Mouse (Mus musculus) kidney, adult 2 months (tissue): ENCODE measurements around the gene Med12l. TPM values are rescaled to one million over a fixed set of nuclear protein-coding genes. Genes with fewer than 3 reads are reported as not detected.

Experiments
- DNase-seq: peaks from one replicate; pipeline ENCODE4 v3.0.0; 2021
- H3K27ac ChIP-seq: fragments of 200-500 bp; 2 replicates; pipeline ENCODE4 v1.5.1; 2012; ENCODE audit warnings: low read depth, low read length, control low read depth, inconsistent platforms; ENCODE audit not compliant: insufficient read depth
- H3K27me3 ChIP-seq: fragments of 200-500 bp; replicated peaks from 2 replicates; pipeline ENCODE4 v1.6.1; 2012; ENCODE audit warnings: mild to moderate bottlenecking, moderate library complexity, low read length, inconsistent platforms; ENCODE audit not compliant: control insufficient read depth, insufficient read depth
- H3K36me3 ChIP-seq: fragments of 200-500 bp; 2 replicates; pipeline ENCODE4 v1.6.1; 2012; ENCODE audit warnings: mild to moderate bottlenecking, moderate library complexity, low read length, inconsistent platforms; ENCODE audit not compliant: control insufficient read depth, insufficient read depth
- H3K4me1 ChIP-seq: fragments of 200-500 bp; 2 replicates; pipeline ENCODE4 v1.6.1; 2011; ENCODE audit warnings: low read length; ENCODE audit not compliant: control insufficient read depth, insufficient read depth
- H3K4me3 ChIP-seq: fragments of 200-500 bp; 2 replicates; pipeline ENCODE4 v1.5.1; 2011; ENCODE audit warnings: mild to moderate bottlenecking, low read depth, low read length, control low read depth; ENCODE audit not compliant: insufficient read depth
- CTCF ChIP-seq: fragments of 200-500 bp; conservative IDR thresholded peaks from 2 replicates; pipeline ENCODE4 v1.5.1; 2011; ENCODE audit warnings: low read depth, mild to moderate bottlenecking, control low read depth, low read length, moderate library complexity, mixed read lengths; ENCODE audit not compliant: insufficient read depth, insufficient read length
- POLR2A ChIP-seq: fragments of 200-500 bp; IDR thresholded peaks from one replicate; pipeline ENCODE4 v1.6.1; 2011; ENCODE audit warnings: low read depth, low read length, control low read depth
- WGBS: fragments of 180-500 bp; shearing (Covaris S2); methylation state at CpG from one replicate; pipeline ENCODE4 v1.1.7; 2018; 5-methylcytosine and 5-hydroxymethylcytosine counted together
- polyA plus RNA-seq: library from polyadenylated mRNA; depleted of rRNA; stranded (reverse); fragments of >200 nt; gene quantifications from 2 replicates; pipeline ENCODE4 v1.2.3, GENCODE M21; 2012

Med12l gene
- polyA plus RNA-seq, 1 experiment: 0.64 TPM

GRCm38 (mm10) chr3:59022971-59023370, 17.3 kb downstream of the Med12l start:
- WGBS: 93% methylated on average over 14 of the region's 14 CpGs
- no peaks in the 10 kb centered on the region for H3K36me3 ChIP-seq

DNA sequence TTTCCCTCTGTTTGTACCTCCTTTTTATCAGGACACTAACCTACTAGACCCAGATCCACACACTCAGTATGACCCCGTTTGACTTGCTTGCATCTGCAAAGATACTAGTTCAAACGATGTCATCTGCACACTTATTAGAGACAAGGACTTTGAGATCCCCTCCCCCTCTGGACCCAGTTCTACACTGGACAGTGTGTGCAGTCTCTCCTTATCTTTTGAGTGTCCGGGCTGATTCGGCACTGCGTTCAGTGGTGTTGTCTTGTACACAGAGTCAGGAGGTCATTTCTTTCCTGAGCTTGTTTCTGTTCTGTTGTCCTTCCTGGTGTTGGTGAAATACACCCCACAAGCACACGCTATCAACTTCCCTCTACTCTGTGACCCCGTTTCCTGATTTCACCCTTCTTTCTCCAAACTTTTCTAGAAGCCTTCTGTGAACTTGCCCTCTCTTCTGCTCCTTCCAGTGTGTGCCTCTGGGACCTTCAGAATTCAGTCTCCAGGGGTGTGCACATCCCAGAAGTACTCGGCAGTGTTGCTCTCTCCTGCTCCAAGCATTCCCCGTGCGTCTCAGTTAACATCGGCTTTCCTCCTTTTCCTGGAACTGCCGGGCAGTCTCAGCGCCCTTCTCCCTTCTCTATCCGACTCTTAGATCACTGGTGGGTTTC, 19.0 kb downstream of the Med12l start:
- no peaks in the 10 kb centered on the region for H3K36me3 ChIP-seq
- no peaks in the 10 kb centered on the region for H3K27me3 ChIP-seq
- TF ChIP-seq POLR2A (no peak), CTCF (no peak)
- no peak for DNase-seq
- H3K4me1 ChIP-seq: no peaks in the 10 kb centered on the region
- H3K4me3 ChIP-seq: no peak overlapping the region
- H3K27ac ChIP-seq: no peak overlapping the region
- 49% methylated on average over 14 of the region's 14 CpGs for WGBS

More at GRCm38 (mm10) chr3:59022971-59023370, 17.3 kb downstream of the Med12l start:
- TF ChIP-seq CTCF (no peak), POLR2A (no peak)
- no peaks in the 10 kb centered on the region for H3K27me3 ChIP-seq
- no peak overlapping the region for H3K27ac ChIP-seq
- no peaks in the 10 kb centered on the region for H3K4me1 ChIP-seq
- DNase-seq: no peak
- H3K4me3 ChIP-seq: no peak overlapping the region

GRCm38 (mm10) chr3:59025193-59025535, 19.5 kb downstream of the Med12l start:
- H3K36me3 ChIP-seq: no peaks in the 10 kb centered on the region
- 38% methylated on average over 4 of the region's 4 CpGs for WGBS
- TF ChIP-seq CTCF (no peak), POLR2A (no peak)
- H3K27me3 ChIP-seq: no peaks in the 10 kb centered on the region
- H3K4me3 ChIP-seq: no peak overlapping the region
- H3K27ac ChIP-seq: no peak overlapping the region
- no peaks in the 10 kb centered on the region for H3K4me1 ChIP-seq
- DNase-seq: no peak

DNA sequence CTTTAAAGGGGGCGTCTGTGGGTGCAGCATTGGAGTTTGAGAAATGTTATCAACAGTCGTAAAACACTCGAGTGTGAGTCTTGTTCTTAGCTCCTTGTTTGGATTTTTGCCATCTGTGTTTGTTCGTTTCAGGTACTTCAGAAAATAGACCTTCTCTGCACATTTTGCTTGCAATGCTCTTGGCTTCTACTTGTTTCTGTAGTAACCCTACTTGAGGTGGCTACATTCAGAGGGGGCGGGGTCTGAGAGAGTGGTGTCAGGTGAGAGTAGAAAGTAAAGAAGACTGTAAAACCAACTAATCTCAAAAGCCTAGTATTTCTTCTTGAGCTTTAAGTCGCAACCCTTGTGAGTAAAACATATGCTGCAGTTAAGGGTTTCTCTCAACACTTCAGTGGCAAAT, 23.1 kb downstream of the Med12l start:
- no peaks in the 10 kb centered on the region for H3K27me3 ChIP-seq
- WGBS: 71% methylated on average over 6 of the region's 6 CpGs
- TF ChIP-seq POLR2A (no peak), CTCF (no peak)
- H3K4me3 ChIP-seq: no peak overlapping the region
- H3K36me3 ChIP-seq: no peaks in the 10 kb centered on the region
- DNase-seq: no peak
- no peak overlapping the region for H3K27ac ChIP-seq
- no peaks in the 10 kb centered on the region for H3K4me1 ChIP-seq

GRCm38 (mm10) chr3:59030986-59031385, 25.4 kb downstream of the Med12l start:
- no peak overlapping the region for H3K4me3 ChIP-seq
- DNase-seq: no peak
- H3K4me1 ChIP-seq: no peaks in the 10 kb centered on the region

GRCm38 (mm10) chr3:59041487-59041886, 35.9 kb downstream of the Med12l start:
- DNase-seq: no peak
- TF ChIP-seq CTCF (no peak), POLR2A (no peak)
- Histone ChIP-seq H3K27me3 (no peaks in the 10 kb centered on the region), H3K36me3 (no peaks in the 10 kb centered on the region), H3K27ac (no peak overlapping the region), H3K4me1 (no peaks in the 10 kb centered on the region), H3K4me3 (no peak overlapping the region)
- WGBS: 77% methylated on average over 6 of the region's 6 CpGs

More at GRCm38 (mm10) chr3:59030986-59031385, 25.4 kb downstream of the Med12l start:
- H3K27ac ChIP-seq: no peak overlapping the region
- 49% methylated on average over 4 of the region's 4 CpGs for WGBS
- no peak for TF ChIP-seq POLR2A
- no peak for TF ChIP-seq CTCF
- no peaks in the 10 kb centered on the region for H3K27me3 ChIP-seq
- no peaks in the 10 kb centered on the region for H3K36me3 ChIP-seq

- DNase-seq: no peak
- Histone ChIP-seq H3K27ac (no peak overlapping the region), H3K4me1 (no peaks in the 10 kb centered on the region), H3K4me3 (no peak overlapping the region), H3K36me3 (no peaks in the 10 kb centered on the region), H3K27me3 (no peaks in the 10 kb centered on the region)
- no peak for TF ChIP-seq POLR2A
- TF ChIP-seq CTCF: no peak
- 85% methylated on average over 17 of the region's 17 CpGs for WGBS
These were observed 49.4 kb downstream of the Med12l start for GRCm38 (mm10) chr3:59054834-59055535.
